Mouse (Mus musculus) 3T3-L1 (cell line): ENCODE results near the gene Gm45062.

ENCODE experiments used
- DNase-seq: peaks from one replicate; pipeline ENCODE4 v3.0.0-alpha.2; 2015; ENCODE audit warnings: low read depth, low spot score

Gene Gm45062

GRCm38 (mm10) chr6:8259004-8259666, at the start of gene Gm45062, which contains the start of the genes Rpa3 and Umad1:
Gm45062 (plus strand) TSS chr6:8259450.
Rpa3 (minus strand) TSS chr6:8259173.
Umad1 (plus strand) TSS chr6:8259288.
- peak; percentile 100 for DNase-seq

- peak; percentile 74 for DNase-seq
These were observed 49.4 kb upstream of the Gm45062 start for GRCm38 (mm10) chr6:8209866-8210186.

- DNase-seq, result peak; percentile 22
These were observed 48.6 kb upstream of the Gm45062 start for GRCm38 (mm10) chr6:8210661-8211060.

GRCm38 (mm10) chr6:8227035-8227434, 32.2 kb upstream of the Gm45062 start:
- no peak for DNase-seq

GRCm38 (mm10) chr6:8228596-8228995, 30.7 kb upstream of the Gm45062 start:
- no peak for DNase-seq

GRCm38 (mm10) chr6:8258316-8258715, 934 bp upstream of the Gm45062 start:
- DNase-seq, result no peak

- no peak for DNase-seq
These were observed 406 bp downstream of the Gm45062 start for GRCm38 (mm10) chr6:8259667-8260044.

- DNase-seq, result no peak
These were observed 11.8 kb downstream of the Gm45062 start for GRCm38 (mm10) chr6:8271047-8271446.

GRCm38 (mm10) chr6:8274387-8275054, 15.3 kb downstream of the Gm45062 start:
- DNase-seq, result peak; percentile 82

- peak; percentile 74 for DNase-seq
These were observed 15.8 kb downstream of the Gm45062 start for GRCm38 (mm10) chr6:8275098-8275497.

- DNase-seq, result no peak
These were observed 17.2 kb downstream of the Gm45062 start for GRCm38 (mm10) chr6:8276431-8276830.

GRCm38 (mm10) chr6:8278426-8279002, 19.3 kb downstream of the Gm45062 start:
- DNase-seq, result peak; percentile 60

GRCm38 (mm10) chr6:8283255-8283654, 24.0 kb downstream of the Gm45062 start:
- no peak for DNase-seq

GRCm38 (mm10) chr6:8285401-8285960, 26.2 kb downstream of the Gm45062 start:
- DNase-seq, result peak; percentile 74

- DNase-seq, result peak; percentile 40
These were observed 26.9 kb downstream of the Gm45062 start for GRCm38 (mm10) chr6:8286146-8286545.

- no peak for DNase-seq
These were observed 29.7 kb downstream of the Gm45062 start for GRCm38 (mm10) chr6:8288755-8289580.

GRCm38 (mm10) chr6:8294048-8294784, 35.0 kb downstream of the Gm45062 start:
- DNase-seq, result no peak

GRCm38 (mm10) chr6:8299066-8299863, 40.0 kb downstream of the Gm45062 start:
- peak; percentile 28 for DNase-seq

- DNase-seq, result no peak
These were observed 48.9 kb downstream of the Gm45062 start for GRCm38 (mm10) chr6:8307878-8308775.
